Mouse (Mus musculus): ENCODE measurements around the gene Bcl2l15.
"Not testable (repeated sequence)": the region's sequence is repeated elsewhere in the genome, so short reads cannot be mapped to it uniquely, and the experiment has no call there.

Bcl2l15 gene

GRCm38 (mm10) chr3:103832426-103832825 lies at the start of gene Bcl2l15:
Gene Bcl2l15 (plus strand): TSS chr3:103832601.
- DNase-seq: no peak

- no peak for DNase-seq
Observed at GRCm38 (mm10) chr3:103782844-103783609, 49.4 kb upstream of the Bcl2l15 start.

GRCm38 (mm10) chr3:103787225-103787624 lies 45.2 kb upstream of the Bcl2l15 start:
- DNase-seq: no peak

- DNase-seq: no peak
Observed at GRCm38 (mm10) chr3:103789096-103789495, 43.3 kb upstream of the Bcl2l15 start.

GRCm38 (mm10) chr3:103789891-103790345 lies 42.5 kb upstream of the Bcl2l15 start:
- no peak for DNase-seq

- DNase-seq: peak; percentile 38
Observed at GRCm38 (mm10) chr3:103790346-103791145, 41.9 kb upstream of the Bcl2l15 start.

GRCm38 (mm10) chr3:103791230-103792110 lies 40.9 kb upstream of the Bcl2l15 start, which contains the start of gene Hipk1:
Gene Hipk1 (minus strand): TSS chr3:103791563.
- peak; percentile 94 for DNase-seq

GRCm38 (mm10) chr3:103792111-103792406 lies 40.3 kb upstream of the Bcl2l15 start:
- DNase-seq: not testable (repeated sequence)

GRCm38 (mm10) chr3:103792566-103792965 lies 39.8 kb upstream of the Bcl2l15 start:
- no peak for DNase-seq

GRCm38 (mm10) chr3:103796389-103796788 lies 36.0 kb upstream of the Bcl2l15 start:
- no peak for DNase-seq

GRCm38 (mm10) chr3:103799507-103799906 lies 32.9 kb upstream of the Bcl2l15 start:
- no peak for DNase-seq

GRCm38 (mm10) chr3:103801631-103802531 lies 30.5 kb upstream of the Bcl2l15 start:
- DNase-seq: peak; percentile 60

GRCm38 (mm10) chr3:103802861-103803260 lies 29.5 kb upstream of the Bcl2l15 start:
- DNase-seq: no peak

- no peak for DNase-seq
Observed at GRCm38 (mm10) chr3:103805671-103806070, 26.7 kb upstream of the Bcl2l15 start.

GRCm38 (mm10) chr3:103808891-103809798 lies 23.3 kb upstream of the Bcl2l15 start, which contains the start of the genes Dclre1b, Ap4b1 and Gm43064:
Gene Dclre1b (minus strand): TSS chr3:103809444.
Gene Ap4b1 (plus strand): TSS chr3:103809520.
Gene Gm43064 (plus strand): TSS chr3:103809573.
- DNase-seq: peak; percentile 86

GRCm38 (mm10) chr3:103809799-103810150 lies 22.6 kb upstream of the Bcl2l15 start:
- no peak for DNase-seq

GRCm38 (mm10) chr3:103810967-103811366 lies 21.4 kb upstream of the Bcl2l15 start:
- no peak for DNase-seq

- no peak for DNase-seq
Observed at GRCm38 (mm10) chr3:103827548-103827947, 4.9 kb upstream of the Bcl2l15 start.

- no peak for DNase-seq
Observed at GRCm38 (mm10) chr3:103829036-103829435, 3.4 kb upstream of the Bcl2l15 start.

- DNase-seq: not testable (repeated sequence)
Observed at GRCm38 (mm10) chr3:103830681-103831080, 1.7 kb upstream of the Bcl2l15 start.

- DNase-seq: no peak
Observed at GRCm38 (mm10) chr3:103831146-103831545, 1.3 kb upstream of the Bcl2l15 start.
